Mouse (Mus musculus): Measurements from ENCODE around the gene Myb.

DNA sequence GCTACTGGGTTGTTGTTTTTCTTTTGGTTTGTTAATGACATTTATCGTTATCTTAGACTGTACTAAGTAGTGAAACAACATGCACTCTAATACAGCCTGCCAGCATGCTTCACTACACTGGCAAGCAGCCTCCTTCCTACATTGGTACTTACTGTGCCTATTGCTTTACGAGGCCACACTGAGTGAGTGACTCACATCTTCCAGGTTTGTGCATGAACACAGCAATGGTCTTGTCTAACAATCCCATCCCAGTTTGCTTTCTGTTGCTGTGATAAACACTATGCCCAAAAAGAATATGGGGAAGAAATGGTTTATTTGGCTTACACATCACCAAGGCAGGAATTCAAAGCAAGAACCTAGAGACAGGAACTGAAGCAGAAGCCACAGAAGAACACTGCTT, 55.6 kb downstream of the Myb start:
- TF ChIP-seq CTCF (IDR thresholded peaks at IDR 0.05; ENCODE audit: control insufficient read depth, insufficient read depth, low read length), result no peak
- no peak for TF ChIP-seq POLR2A (IDR thresholded peaks at IDR 0.05; ENCODE audit: borderline replicate concordance, control insufficient read depth, low read depth, low read length)

All from bone marrow, adult 2 months (tissue).